Mouse (Mus musculus) liver, embryonic 14.5 days (tissue): ENCODE results near the gene Tuba8.

Source experiments
- CTCF ChIP-seq: IDR thresholded peaks from 2 replicates; pipeline ENCODE4 v1.5.1; 2016; ENCODE audit warnings: antibody characterized with exemption, low read depth, control low read depth
- EP300 ChIP-seq: IDR thresholded peaks from 2 replicates; pipeline ENCODE4 v1.6.1; 2016; ENCODE audit warnings: antibody characterized with exemption, low read depth

- TF ChIP-seq CTCF: no peak
- TF ChIP-seq EP300: no peak
Observed at GRCm38 (mm10) chr6:121228421-121228820, 17.9 kb downstream of the Tuba8 start.
